Mouse (Mus musculus): ENCODE data around the gene Nipal3.

- TF ChIP-seq CTCF (IDR thresholded peaks at IDR 0.05; ENCODE audit: low read depth, low read length) (no peak; the same call in 1 of the 2 replicates), POLR2A (IDR thresholded peaks at IDR 0.05; ENCODE audit: extremely low read depth, insufficient read depth, low read length) (no peak)
Observed at GRCm38 (mm10) chr4:135396303-135396702, 98.5 kb downstream of the Nipal3 start.
